Mouse (Mus musculus) urinary bladder, postnatal 25 days (tissue): ENCODE results near the gene Il12rb1.

Experiments
- DNase-seq: peaks from one replicate; pipeline ENCODE4 v3.0.0; 2022; ENCODE audit warnings: low spot score

Il12rb1 gene

GRCm38 (mm10) chr8:70831517-70831916, 23.3 kb downstream of the Il12rb1 start:
- no peak for DNase-seq

- no peak for DNase-seq
Observed at GRCm38 (mm10) chr8:70832371-70832770, 24.1 kb downstream of the Il12rb1 start.

- no peak for DNase-seq
Observed at GRCm38 (mm10) chr8:70833018-70833482, 24.8 kb downstream of the Il12rb1 start.

GRCm38 (mm10) chr8:70833520-70833919, 25.3 kb downstream of the Il12rb1 start:
- no peak for DNase-seq

- DNase-seq = no peak
Observed at GRCm38 (mm10) chr8:70834071-70834470, 25.8 kb downstream of the Il12rb1 start.

- DNase-seq = no peak
Observed at GRCm38 (mm10) chr8:70836666-70837065, 28.4 kb downstream of the Il12rb1 start.

- DNase-seq = peak; percentile 19
Observed at GRCm38 (mm10) chr8:70838654-70839407, 30.6 kb downstream of the Il12rb1 start.

GRCm38 (mm10) chr8:70839408-70840351, 31.4 kb downstream of the Il12rb1 start, which contains the start of gene Arrdc2:
Arrdc2 (minus strand) TSS chr8:70839720.
- peak; percentile 91 for DNase-seq

GRCm38 (mm10) chr8:70840590-70840989, 32.3 kb downstream of the Il12rb1 start:
- DNase-seq = no peak

GRCm38 (mm10) chr8:70841147-70842072, 33.2 kb downstream of the Il12rb1 start:
- DNase-seq = peak; percentile 93

- DNase-seq = no peak
Observed at GRCm38 (mm10) chr8:70842484-70842883, 34.2 kb downstream of the Il12rb1 start.

- no peak for DNase-seq
Observed at GRCm38 (mm10) chr8:70843214-70843773, 35.0 kb downstream of the Il12rb1 start.

GRCm38 (mm10) chr8:70843941-70844340, 35.7 kb downstream of the Il12rb1 start:
- no peak for DNase-seq

GRCm38 (mm10) chr8:70844523-70844922, 36.3 kb downstream of the Il12rb1 start:
- peak; percentile 94 for DNase-seq

- DNase-seq = no peak
Observed at GRCm38 (mm10) chr8:70845108-70845507, 36.9 kb downstream of the Il12rb1 start.

- no peak for DNase-seq
Observed at GRCm38 (mm10) chr8:70846371-70847154, 38.3 kb downstream of the Il12rb1 start.

GRCm38 (mm10) chr8:70849333-70849990, 41.2 kb downstream of the Il12rb1 start:
- no peak for DNase-seq

- no peak for DNase-seq
Observed at GRCm38 (mm10) chr8:70850132-70850845, 42.0 kb downstream of the Il12rb1 start.

- no peak for DNase-seq
Observed at GRCm38 (mm10) chr8:70850947-70851346, 42.7 kb downstream of the Il12rb1 start.
